Mouse (Mus musculus) liver, postnatal 0 days (tissue): ENCODE measurements at regions not wholly inside any gene's neighbourhood (a gene's known extent, or its start where the extent isn't known, plus 50 kb on each side); places are given as distances from the start of the nearest gene placed in this dataset.

ENCODE experiments used
- ATAC-seq: fragments of 200-750 bp; cut with Nextera tagmentation; 2 replicates; pipeline ENCODE4 v1.8.0; 2017; ENCODE audit warnings: mild to moderate bottlenecking, moderate library complexity
- DNase-seq: peaks from one replicate; pipeline ENCODE4 v3.0.0-alpha.2; 2016
- H3K27ac ChIP-seq: fragments of 300-500 bp; sonication (generic); 2 replicates; pipeline ENCODE4 v1.5.1; 2014; ENCODE audit warnings: antibody characterized with exemption, moderate library complexity, mild to moderate bottlenecking, low read depth
- H3K27me3 ChIP-seq: fragments of 300-500 bp; sonication (generic); 2 replicates; pipeline ENCODE4 v1.6.1; 2014; ENCODE audit warnings: low read length, control low read depth, mixed read lengths; ENCODE audit not compliant: insufficient read depth
- H3K36me3 ChIP-seq: fragments of 300-500 bp; sonication (generic); replicated peaks from 2 replicates; pipeline ENCODE4 v1.6.1; 2014; ENCODE audit warnings: mild to moderate bottlenecking, control low read depth, low read length, moderate library complexity, mixed read lengths; ENCODE audit not compliant: insufficient read depth
- H3K4me1 ChIP-seq: fragments of 300-500 bp; sonication (generic); 2 replicates; pipeline ENCODE4 v1.6.1; 2014; ENCODE audit warnings: antibody characterized with exemption, mild to moderate bottlenecking, control low read depth; ENCODE audit not compliant: insufficient read depth
- H3K4me2 ChIP-seq: fragments of 300-500 bp; sonication (generic); 2 replicates; pipeline ENCODE4 v1.6.1; 2014; ENCODE audit warnings: low read depth, mild to moderate bottlenecking, low read length, moderate library complexity, mixed read lengths
- H3K4me3 ChIP-seq: fragments of 300-500 bp; sonication (generic); 2 replicates; pipeline ENCODE4 v1.5.1; 2014; ENCODE audit warnings: low read depth, low read length
- H3K9ac ChIP-seq: fragments of 300-500 bp; sonication (generic); replicated peaks from 2 replicates; pipeline ENCODE4 v1.6.1; 2014; ENCODE audit warnings: mild to moderate bottlenecking, moderate library complexity
- H3K9me3 ChIP-seq: fragments of 300-500 bp; sonication (generic); 2 replicates; pipeline ENCODE4 v1.6.1; 2016; ENCODE audit warnings: mild to moderate bottlenecking, control low read depth, low read length, mixed read lengths
- CTCF ChIP-seq: sonication (generic); IDR thresholded peaks from 2 replicates; pipeline ENCODE4 v1.5.1; 2016; ENCODE audit warnings: antibody characterized with exemption, low read depth
- EP300 ChIP-seq: IDR thresholded peaks from 2 replicates; pipeline ENCODE4 v1.6.1; 2016; ENCODE audit warnings: antibody characterized with exemption, low read depth, mild to moderate bottlenecking
- WGBS: fragments of 180-500 bp; shearing (Covaris S2); extraction: QIAGEN DNeasy Blood & Tissue Kit; methylation state at CpG from one replicate; pipeline ENCODE4 v1.1.7; 2014; ENCODE audit not compliant: insufficient replicate concordance; 5-methylcytosine and 5-hydroxymethylcytosine counted together

DNA sequence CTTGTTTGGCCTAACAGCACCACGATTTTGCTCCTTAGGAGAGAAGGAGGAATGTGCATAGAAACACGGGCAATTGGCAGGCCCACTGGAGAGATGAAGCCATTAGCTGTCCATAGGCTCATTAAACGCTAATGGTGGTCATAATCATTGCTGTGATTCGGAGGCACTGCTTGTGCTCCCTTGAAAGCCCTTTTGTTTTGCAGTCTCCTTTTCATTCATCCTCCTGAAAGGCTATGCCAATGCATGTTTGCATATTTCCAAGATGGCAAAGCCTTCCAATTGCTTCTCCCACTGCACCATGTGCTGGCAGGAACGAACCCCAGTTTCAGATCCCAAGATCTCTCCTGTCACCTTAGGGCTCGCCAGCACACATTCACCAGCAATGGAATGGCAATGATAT lies 322.9 kb upstream of the Adgrl2 start:
- no peak overlapping the region for H3K27ac ChIP-seq
- no peak for TF ChIP-seq EP300
- no peak for TF ChIP-seq CTCF
- 83% methylated on average over 6 of the region's 6 CpGs for WGBS
- ATAC-seq (no peak), DNase-seq (no peak)
- no peaks in the 10 kb centered on the region for H3K36me3 ChIP-seq
- no peaks in the 10 kb centered on the region for H3K27me3 ChIP-seq
- no peaks in the 10 kb centered on the region for H3K4me1 ChIP-seq
- H3K9me3 ChIP-seq, result no peaks in the 10 kb centered on the region
- H3K4me2 ChIP-seq, result no peak overlapping the region
- H3K9ac ChIP-seq, result no peak overlapping the region
- H3K4me3 ChIP-seq, result no peak overlapping the region

DNA sequence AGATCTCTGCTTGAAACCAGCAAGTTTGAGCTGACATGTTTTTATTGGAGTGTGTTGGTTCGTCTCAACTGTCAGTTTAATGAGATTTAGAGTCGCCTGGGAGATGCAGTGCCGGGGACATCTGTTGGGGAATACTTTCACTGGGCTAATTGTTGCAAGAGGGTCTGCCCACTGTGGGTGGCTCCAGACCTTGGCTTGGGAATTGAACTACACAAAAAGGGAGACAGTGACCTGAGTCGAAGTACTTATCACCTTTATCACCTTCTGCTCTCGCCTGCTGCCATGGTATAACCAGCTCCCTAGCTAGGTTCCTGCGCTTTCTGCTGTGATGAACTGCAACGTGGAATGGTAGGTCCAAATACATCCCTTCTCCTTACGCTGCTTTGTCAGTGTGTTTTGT lies 321.2 kb upstream of the Adgrl2 start:
- H3K9me3 ChIP-seq, result no peaks in the 10 kb centered on the region
- H3K4me2 ChIP-seq, result no peak overlapping the region
- WGBS, result 81% methylated on average over 8 of the region's 8 CpGs
- no peak for DNase-seq
- no peak overlapping the region for H3K9ac ChIP-seq
- no peak overlapping the region for H3K27ac ChIP-seq
- no peaks in the 10 kb centered on the region for H3K27me3 ChIP-seq
- H3K36me3 ChIP-seq, result no peaks in the 10 kb centered on the region
- H3K4me1 ChIP-seq, result no peaks in the 10 kb centered on the region
- TF ChIP-seq EP300 (no peak), CTCF (no peak)
- no peak for ATAC-seq
- no peak overlapping the region for H3K4me3 ChIP-seq

DNA sequence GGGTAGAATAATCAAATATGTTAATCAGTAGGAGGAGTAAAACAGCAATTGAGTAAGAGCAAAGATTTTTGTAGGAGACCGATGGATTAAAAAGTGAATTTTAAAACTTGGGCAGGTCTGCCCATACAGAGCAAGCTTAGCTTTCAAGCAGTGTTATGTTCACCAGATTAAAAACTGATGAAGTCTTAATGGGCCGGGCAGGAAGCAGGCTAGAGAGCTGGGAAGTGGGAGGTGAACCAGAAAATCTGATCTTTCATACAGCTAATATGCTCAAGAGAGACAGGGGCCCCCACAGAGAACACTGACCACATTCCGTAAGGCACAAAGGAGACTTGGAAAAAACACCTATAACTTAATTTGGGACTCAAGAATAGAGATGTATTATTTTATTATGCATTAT lies 316.4 kb upstream of the Adgrl2 start:
- 75% methylated on average over 3 of the region's 3 CpGs for WGBS
- no peaks in the 10 kb centered on the region for H3K36me3 ChIP-seq
- no peak overlapping the region for H3K4me2 ChIP-seq
- DNase-seq (no peak), ATAC-seq (no peak)
- no peak overlapping the region for H3K27ac ChIP-seq
- no peaks in the 10 kb centered on the region for H3K27me3 ChIP-seq
- H3K9me3 ChIP-seq, result no peaks in the 10 kb centered on the region
- no peak for TF ChIP-seq CTCF
- no peak for TF ChIP-seq EP300
- H3K9ac ChIP-seq, result no peak overlapping the region
- H3K4me3 ChIP-seq, result no peak overlapping the region
- no peaks in the 10 kb centered on the region for H3K4me1 ChIP-seq

DNA sequence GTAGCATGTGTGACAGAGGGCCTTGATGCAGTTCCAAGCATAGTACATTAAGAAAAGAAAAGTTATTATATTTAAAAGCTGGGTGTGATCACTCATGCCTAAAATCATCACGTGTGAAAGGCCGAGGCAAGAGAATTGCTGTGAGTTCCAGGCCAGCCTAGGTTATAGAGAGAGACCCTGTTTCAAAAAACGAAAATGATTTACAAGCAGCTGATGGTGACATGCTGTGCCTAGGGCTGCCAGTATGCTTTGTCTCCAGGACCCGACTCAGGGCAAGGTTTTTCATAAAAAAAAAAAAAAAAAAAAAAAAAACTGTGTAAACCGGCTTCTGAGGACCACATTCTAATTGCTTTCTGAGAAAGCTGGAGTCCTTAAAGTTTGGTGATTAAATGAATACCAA lies 315.9 kb upstream of the Adgrl2 start:
- Histone ChIP-seq H3K27ac (no peak overlapping the region), H3K9me3 (no peaks in the 10 kb centered on the region), H3K9ac (no peak overlapping the region), H3K4me1 (no peaks in the 10 kb centered on the region), H3K27me3 (no peaks in the 10 kb centered on the region), H3K4me3 (no peak overlapping the region), H3K36me3 (no peaks in the 10 kb centered on the region), H3K4me2 (no peak overlapping the region)
- 60% methylated on average over 5 of the region's 5 CpGs for WGBS
- no peak for DNase-seq
- ATAC-seq, result no peak
- TF ChIP-seq CTCF (no peak), EP300 (no peak)

DNA sequence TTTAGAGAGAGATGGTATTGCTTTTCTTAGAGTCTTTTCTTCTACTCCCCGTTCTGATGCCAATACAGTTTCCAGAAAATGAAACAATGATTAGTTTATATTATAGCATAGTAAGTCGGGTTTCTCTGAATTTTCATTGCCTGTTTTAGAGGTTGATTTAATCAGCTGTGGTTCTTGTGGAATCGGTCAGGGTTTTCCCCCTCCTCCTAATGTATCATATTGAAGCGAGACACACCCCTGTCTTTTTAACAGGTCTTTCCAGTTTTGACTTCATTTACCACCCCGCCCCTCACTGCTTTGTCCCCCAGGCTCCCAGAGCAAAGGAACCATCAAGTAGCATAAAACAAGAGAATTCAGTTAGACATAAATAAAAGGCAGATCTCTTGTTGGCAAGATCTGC lies 315.1 kb upstream of the Adgrl2 start:
- H3K36me3 ChIP-seq, result no peaks in the 10 kb centered on the region
- H3K27me3 ChIP-seq, result no peaks in the 10 kb centered on the region
- no peak overlapping the region for H3K4me3 ChIP-seq
- H3K9me3 ChIP-seq, result no peaks in the 10 kb centered on the region
- TF ChIP-seq CTCF, result no peak
- no peak for TF ChIP-seq EP300
- H3K4me2 ChIP-seq, result no peak overlapping the region
- no peak overlapping the region for H3K27ac ChIP-seq
- H3K4me1 ChIP-seq, result no peaks in the 10 kb centered on the region
- no peak for ATAC-seq
- no peak for DNase-seq
- 55% methylated on average over 5 of the region's 5 CpGs for WGBS
- no peak overlapping the region for H3K9ac ChIP-seq

DNA sequence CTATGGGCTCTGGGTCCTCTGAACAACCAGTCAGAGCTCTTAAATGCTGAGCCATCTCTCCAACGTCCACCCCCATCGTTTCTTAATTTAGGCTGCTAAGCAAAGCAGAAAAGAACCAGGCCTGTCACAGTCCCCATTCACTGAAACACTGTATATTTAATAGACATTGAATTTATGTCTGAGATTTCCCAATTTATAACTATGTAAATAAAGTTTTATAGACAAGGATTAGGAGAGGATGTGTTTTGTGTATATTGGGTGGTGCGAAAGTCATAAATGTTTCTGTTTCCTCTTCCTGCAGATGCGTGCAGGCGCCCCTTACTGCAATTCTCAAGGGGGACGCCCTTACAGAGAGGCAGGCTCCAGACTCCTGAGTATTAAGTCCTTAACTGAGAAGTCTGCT lies 314.7 kb upstream of the Adgrl2 start:
- no peaks in the 10 kb centered on the region for H3K36me3 ChIP-seq
- no peak overlapping the region for H3K4me3 ChIP-seq
- DNase-seq (no peak), ATAC-seq (no peak)
- 56% methylated on average over 6 of the region's 6 CpGs for WGBS
- H3K9me3 ChIP-seq, result no peaks in the 10 kb centered on the region
- H3K4me2 ChIP-seq, result no peak overlapping the region
- H3K27ac ChIP-seq, result no peak overlapping the region
- no peak overlapping the region for H3K9ac ChIP-seq
- TF ChIP-seq EP300 (no peak), CTCF (no peak)
- no peaks in the 10 kb centered on the region for H3K27me3 ChIP-seq
- H3K4me1 ChIP-seq, result no peaks in the 10 kb centered on the region

DNA sequence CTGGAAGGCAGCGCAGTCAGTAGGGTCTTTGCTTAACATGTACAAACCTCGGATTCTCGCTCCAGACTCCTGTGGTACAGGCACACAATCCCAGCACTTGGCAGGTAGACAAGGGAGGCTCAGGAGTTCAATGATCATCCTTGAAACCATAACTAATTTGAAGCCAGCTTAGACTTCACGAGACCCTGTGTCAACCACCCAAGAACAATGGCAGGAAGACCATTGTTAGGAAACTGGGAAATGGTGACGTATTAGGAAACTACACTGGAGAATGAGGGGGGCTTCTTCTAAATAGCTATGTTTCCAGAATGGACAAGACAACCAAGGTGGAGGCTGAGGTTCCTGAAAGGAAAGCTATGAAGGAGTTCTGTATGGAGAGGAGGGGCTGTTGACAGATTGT lies 313.1 kb upstream of the Adgrl2 start:
- ATAC-seq, result no peak
- H3K27ac ChIP-seq, result no peak overlapping the region
- no peak overlapping the region for H3K4me2 ChIP-seq
- no peaks in the 10 kb centered on the region for H3K36me3 ChIP-seq
- no peaks in the 10 kb centered on the region for H3K27me3 ChIP-seq
- TF ChIP-seq EP300, result no peak
- TF ChIP-seq CTCF, result no peak
- no peak overlapping the region for H3K4me3 ChIP-seq
- no peaks in the 10 kb centered on the region for H3K9me3 ChIP-seq
- 82% methylated on average over 5 of the region's 5 CpGs for WGBS
- no peak for DNase-seq
- no peaks in the 10 kb centered on the region for H3K4me1 ChIP-seq
- no peak overlapping the region for H3K9ac ChIP-seq
